ENCODE assay signal across 7 mouse cellular contexts in the genomic region with DNA sequence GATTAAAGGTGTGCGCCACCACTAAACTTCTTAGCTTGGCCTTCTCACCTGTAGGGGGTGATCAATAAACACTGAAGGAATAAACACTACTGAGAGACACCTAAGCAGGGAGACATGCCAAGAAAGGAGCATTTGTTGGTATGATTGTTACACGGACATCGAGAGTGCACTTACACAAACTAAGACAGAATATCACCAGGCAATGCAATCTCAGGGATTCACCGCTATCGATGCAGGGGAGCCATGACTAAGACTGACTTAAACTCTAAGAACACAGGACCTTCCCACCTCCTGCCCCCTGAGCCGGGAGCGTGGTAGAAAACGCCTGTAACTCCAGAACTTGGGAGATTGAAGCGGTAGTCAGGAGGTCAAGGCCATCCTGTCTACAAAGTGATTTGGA. TPM values are rescaled to one million over a fixed set of nuclear protein-coding genes. Genes with fewer than 3 reads are reported as not detected.
DNase-seq lines count a peak whose midpoint lies in the region; ATAC-seq and TF ChIP-seq lines count a peak whose summit lies in the region.

No protein-coding gene starts in this region.

- peak overlapping the region; percentile 74 for H3K4me3 ChIP-seq in lung, embryonic 16.5 days (ENCODE audit: low read length)
- peak overlapping the region; percentile 78 for H3K4me3 ChIP-seq in embryonic facial prominence, embryonic 13.5 days
- H3K4me3 ChIP-seq in intestine, postnatal 0 days (ENCODE audit: low read depth, low read length), result peak overlapping the region; percentile 72
- H3K4me3 ChIP-seq in small intestine, adult 2 months (ENCODE audit: low read depth, low read length), result peak overlapping the region; percentile 74

- peak; percentile 31; the same call in 1 of the 2 replicates for TF ChIP-seq CTCF in intestine, postnatal 0 days (IDR thresholded peaks at IDR 0.05; ENCODE audit: low read depth)
- TF ChIP-seq CTCF in small intestine, adult 2 months (IDR thresholded peaks at IDR 0.05; ENCODE audit: extremely low read depth, insufficient read length, insufficient replicate concordance, low read depth, low read length), result no peak

- H3K4me1 ChIP-seq in lung, embryonic 16.5 days (replicated peaks; ENCODE audit: control insufficient read depth, insufficient read depth, low read length), result peaks cover 12% of the 10 kb centered on the region
- H3K4me1 ChIP-seq in embryonic facial prominence, embryonic 13.5 days, result peaks cover 18% of the 10 kb centered on the region
- no peaks in the 10 kb centered on the region for H3K4me1 ChIP-seq in intestine, postnatal 0 days (replicated peaks; ENCODE audit: control insufficient read depth, insufficient read depth, low read length)
- peaks cover 3% of the 10 kb centered on the region; the same call in 1 of the 2 replicates for H3K4me1 ChIP-seq in small intestine, adult 2 months (ENCODE audit: control insufficient read depth, insufficient read depth, insufficient read length, low read length)

- peak overlapping the region; percentile 15; the same call in 1 of the 2 replicates for H3K27ac ChIP-seq in lung, embryonic 16.5 days (ENCODE audit: low read length)
- no peak overlapping the region for H3K27ac ChIP-seq in embryonic facial prominence, embryonic 13.5 days
- H3K27ac ChIP-seq in intestine, postnatal 0 days (ENCODE audit: low read depth, low read length), result 0 out of 2 replicates have a peak overlapping the region, but pooled peaks have one; percentile 47
- 0 out of 2 replicates have a peak overlapping the region, but pooled peaks have one; percentile 23 for H3K27ac ChIP-seq in small intestine, adult 2 months (ENCODE audit: insufficient read depth, low read depth, low read length)

- H3K9ac ChIP-seq in lung, embryonic 16.5 days (ENCODE audit: low read length), result peak overlapping the region; percentile 82
- peak overlapping the region; percentile 88 for H3K9ac ChIP-seq in embryonic facial prominence, embryonic 13.5 days
- peak overlapping the region; percentile 55 for H3K9ac ChIP-seq in intestine, postnatal 0 days (ENCODE audit: low read depth, low read length)

- peaks cover 15% of the 10 kb centered on the region for H3K36me3 ChIP-seq in lung, embryonic 16.5 days (ENCODE audit: control insufficient read depth, insufficient read depth, low read length)
- H3K36me3 ChIP-seq in embryonic facial prominence, embryonic 13.5 days, result peaks cover 63% of the 10 kb centered on the region
- peaks cover 23% of the 10 kb centered on the region for H3K36me3 ChIP-seq in intestine, postnatal 0 days (ENCODE audit: control insufficient read depth, insufficient read depth)
- H3K36me3 ChIP-seq in small intestine, adult 2 months (ENCODE audit: control insufficient read depth, insufficient read depth, low read length), result 0 out of 2 replicates have a peak, but pooled peaks cover 2% of the 10 kb centered on the region

- H3K27me3 ChIP-seq in lung, embryonic 16.5 days (ENCODE audit: control insufficient read depth, insufficient read depth, low read depth, low read length), result no peaks in the 10 kb centered on the region
- H3K27me3 ChIP-seq in embryonic facial prominence, embryonic 13.5 days, result no peaks in the 10 kb centered on the region
- H3K27me3 ChIP-seq in intestine, postnatal 0 days (replicated peaks; ENCODE audit: control insufficient read depth, insufficient read depth, low read length), result no peaks in the 10 kb centered on the region
- no peaks in the 10 kb centered on the region for H3K27me3 ChIP-seq in small intestine, adult 2 months (ENCODE audit: control insufficient read depth, insufficient read depth, low read length)

- H3K4me2 ChIP-seq in lung, embryonic 16.5 days (ENCODE audit: low read depth, low read length), result peak overlapping the region; percentile 91
- H3K4me2 ChIP-seq in embryonic facial prominence, embryonic 13.5 days, result peak overlapping the region; percentile 87
- peak overlapping the region; percentile 69 for H3K4me2 ChIP-seq in intestine, postnatal 0 days (replicated peaks; ENCODE audit: low read depth)

- no peak for TF ChIP-seq POLR2A in small intestine, adult 2 months (IDR thresholded peaks at IDR 0.05; ENCODE audit: low read depth, low read length)

- ATAC-seq in lung, embryonic 16.5 days (ENCODE audit: low read depth), result no peak
- no peak for ATAC-seq in embryonic facial prominence, embryonic 13.5 days (ENCODE audit: insufficient number of reproducible peaks, insufficient read depth, low FRiP score, low TSS enrichment, low read depth)
- no peak for ATAC-seq in intestine, postnatal 0 days

- DNase-seq in lung, postnatal 25 days (ENCODE audit: low spot score), result no peak
- DNase-seq in embryo, embryonic 10.5 days (ENCODE audit: low spot score), result no peak
- DNase-seq in embryo, embryonic 9.5 days (ENCODE audit: extremely low spot score), result no peak

- no peaks in the 10 kb centered on the region for H3K9me3 ChIP-seq in lung, embryonic 16.5 days (ENCODE audit: control insufficient read depth, low read length)
- H3K9me3 ChIP-seq in embryonic facial prominence, embryonic 13.5 days, result no peaks in the 10 kb centered on the region
- H3K9me3 ChIP-seq in intestine, postnatal 0 days (ENCODE audit: control insufficient read depth), result no peaks in the 10 kb centered on the region

- WGBS in lung, embryonic 16.5 days, result 23% methylated on average over 9 of the region's 9 CpGs
- 40% methylated on average over 9 of the region's 9 CpGs for WGBS in embryonic facial prominence, embryonic 13.5 days
- 30% methylated on average over 9 of the region's 9 CpGs for WGBS in intestine, postnatal 0 days
- 15% methylated on average over 9 of the region's 9 CpGs for WGBS in small intestine, adult 2 months

RNA-seq across cellular contexts. Expression of a gene that starts 0.7 kb away (rescaled TPM):
- polyA plus RNA-seq in lung, embryonic 16.5 days (2015; fragmentation: Nextera tagmentation; extraction: Ambion mirVana), result 120 TPM in 2 replicates
- 127 and 132 TPM in 2 replicates for polyA plus RNA-seq in embryonic facial prominence, embryonic 13.5 days (2015; fragmentation: Nextera tagmentation; extraction: Ambion mirVana)
- 98.7 and 101 TPM in 2 replicates for polyA plus RNA-seq in intestine, postnatal 0 days (2015; fragmentation: Nextera tagmentation; extraction: Ambion mirVana)
- polyA plus RNA-seq in small intestine, adult 2 months (2012; rRNA removed), result 42.3 and 64.5 TPM in 2 replicates

RNA-seq across cellular contexts. Expression of a gene that starts 0.8 kb away (rescaled TPM):
- polyA plus RNA-seq in lung, embryonic 16.5 days (2015; fragmentation: Nextera tagmentation; extraction: Ambion mirVana), result 24.1 and 25.8 TPM in 2 replicates
- 27.3 and 30.8 TPM in 2 replicates for polyA plus RNA-seq in embryonic facial prominence, embryonic 13.5 days (2015; fragmentation: Nextera tagmentation; extraction: Ambion mirVana)
- polyA plus RNA-seq in intestine, postnatal 0 days (2015; fragmentation: Nextera tagmentation; extraction: Ambion mirVana), result 8.6 and 9.9 TPM in 2 replicates
- polyA plus RNA-seq in small intestine, adult 2 months (2012; rRNA removed), result 12.8 and 19.0 TPM in 2 replicates

RNA-seq across cellular contexts. Expression of a gene that starts 15.0 kb away (rescaled TPM):
- not detected in 2 replicates for polyA plus RNA-seq in lung, embryonic 16.5 days (2015; fragmentation: Nextera tagmentation; extraction: Ambion mirVana)
- 0.89 and 2.1 TPM in 2 replicates for polyA plus RNA-seq in embryonic facial prominence, embryonic 13.5 days (2015; fragmentation: Nextera tagmentation; extraction: Ambion mirVana)
- polyA plus RNA-seq in intestine, postnatal 0 days (2015; fragmentation: Nextera tagmentation; extraction: Ambion mirVana), result not detected in 2 replicates
- not detected in 2 replicates for polyA plus RNA-seq in small intestine, adult 2 months (2012; rRNA removed)

RNA-seq across cellular contexts. Expression of a gene that starts 24.3 kb away (rescaled TPM):
- 13.9 and 15.8 TPM in 2 replicates for polyA plus RNA-seq in lung, embryonic 16.5 days (2015; fragmentation: Nextera tagmentation; extraction: Ambion mirVana)
- polyA plus RNA-seq in embryonic facial prominence, embryonic 13.5 days (2015; fragmentation: Nextera tagmentation; extraction: Ambion mirVana), result 18.1 and 21.6 TPM in 2 replicates
- 1.6 and 1.8 TPM in 2 replicates for polyA plus RNA-seq in intestine, postnatal 0 days (2015; fragmentation: Nextera tagmentation; extraction: Ambion mirVana)
- 2.0 and 2.8 TPM in 2 replicates for polyA plus RNA-seq in small intestine, adult 2 months (2012; rRNA removed)

RNA-seq across cellular contexts. Expression of a gene that starts 25.6 kb away (rescaled TPM):
- 69.0 and 69.5 TPM in 2 replicates for polyA plus RNA-seq in lung, embryonic 16.5 days (2015; fragmentation: Nextera tagmentation; extraction: Ambion mirVana)
- 73.2 and 76.6 TPM in 2 replicates for polyA plus RNA-seq in embryonic facial prominence, embryonic 13.5 days (2015; fragmentation: Nextera tagmentation; extraction: Ambion mirVana)
- 76.8 and 79.2 TPM in 2 replicates for polyA plus RNA-seq in intestine, postnatal 0 days (2015; fragmentation: Nextera tagmentation; extraction: Ambion mirVana)
- polyA plus RNA-seq in small intestine, adult 2 months (2012; rRNA removed), result 26.2 and 47.6 TPM in 2 replicates
